Mouse (Mus musculus) brain, embryonic 18.5 days (tissue): ENCODE measurements at regions not wholly inside any gene's neighbourhood (a gene's known extent, or its start where the extent isn't known, plus 50 kb on each side); places are given as distances from the start of the nearest gene placed in this dataset.
A peak's percentile ranks its signal among the peaks of the same experiment; 100 is the strongest.

Experiments used
- DNase-seq: peaks from one replicate; pipeline ENCODE4 v3.0.0-alpha.2; 2012; ENCODE audit warnings: low read depth, low spot score

- DNase-seq, result no peak
These were observed 94.5 kb downstream of the Olfm1 start for GRCm38 (mm10) chr2:28287210-28287860.

GRCm38 (mm10) chr2:28289339-28289738, 96.5 kb downstream of the Olfm1 start:
- DNase-seq, result no peak

- no peak for DNase-seq
These were observed 97.2 kb downstream of the Olfm1 start for GRCm38 (mm10) chr2:28289860-28290471.

GRCm38 (mm10) chr2:28294509-28294908, 101.7 kb downstream of the Olfm1 start:
- no peak for DNase-seq

GRCm38 (mm10) chr2:28296183-28296582, 103.4 kb downstream of the Olfm1 start:
- DNase-seq, result peak; percentile 40

- DNase-seq, result no peak
These were observed 105.9 kb downstream of the Olfm1 start for GRCm38 (mm10) chr2:28298738-28299137.

GRCm38 (mm10) chr2:28299346-28299745, 106.6 kb downstream of the Olfm1 start:
- no peak for DNase-seq

GRCm38 (mm10) chr2:28301313-28301712, 108.5 kb downstream of the Olfm1 start:
- no peak for DNase-seq

- DNase-seq, result no peak
These were observed 111.1 kb downstream of the Olfm1 start for GRCm38 (mm10) chr2:28303936-28304335.

GRCm38 (mm10) chr2:28304712-28305111, 111.9 kb downstream of the Olfm1 start:
- no peak for DNase-seq

GRCm38 (mm10) chr2:28309122-28309521, 116.3 kb downstream of the Olfm1 start:
- DNase-seq, result no peak

GRCm38 (mm10) chr2:28312212-28312611, 119.4 kb downstream of the Olfm1 start:
- no peak for DNase-seq

- no peak for DNase-seq
These were observed 121.1 kb upstream of the Ppp1r26 start for GRCm38 (mm10) chr2:28325502-28325901.

GRCm38 (mm10) chr2:28326056-28326455, 120.5 kb upstream of the Ppp1r26 start:
- DNase-seq, result no peak

GRCm38 (mm10) chr2:28326682-28327081, 119.9 kb upstream of the Ppp1r26 start:
- DNase-seq, result no peak

GRCm38 (mm10) chr2:28329130-28329529, 117.5 kb upstream of the Ppp1r26 start:
- DNase-seq, result no peak

- peak; percentile 46 for DNase-seq
These were observed 111.3 kb upstream of the Ppp1r26 start for GRCm38 (mm10) chr2:28335141-28335789.

- no peak for DNase-seq
These were observed 110.8 kb upstream of the Ppp1r26 start for GRCm38 (mm10) chr2:28335810-28336209.

- DNase-seq, result no peak
These were observed 110.0 kb upstream of the Ppp1r26 start for GRCm38 (mm10) chr2:28336349-28337309.

- DNase-seq, result no peak
These were observed 109.0 kb upstream of the Ppp1r26 start for GRCm38 (mm10) chr2:28337561-28337960.

- DNase-seq, result no peak
These were observed 105.3 kb upstream of the Ppp1r26 start for GRCm38 (mm10) chr2:28341304-28341703.

- no peak for DNase-seq
These were observed 98.1 kb upstream of the Ppp1r26 start for GRCm38 (mm10) chr2:28348453-28348852.
